Mouse (Mus musculus): ENCODE measurements around the gene Nasp. TPM values are rescaled to one million over a fixed set of nuclear protein-coding genes. Genes with fewer than 3 reads are reported as not detected.

The Nasp gene
- total RNA-seq, 1 experiment from 2014 or later: 496 TPM

- no peak for ATAC-seq (replicated peaks; ENCODE audit: low read depth, poor library complexity, severe bottlenecking)
These were observed 14.3 kb upstream of the Nasp start for GRCm38 (mm10) chr4:116642071-116642470.

- ATAC-seq (replicated peaks; ENCODE audit: low read depth, poor library complexity, severe bottlenecking): no peak
These were observed 11.1 kb upstream of the Nasp start for GRCm38 (mm10) chr4:116638821-116639220.

GRCm38 (mm10) chr4:116635197-116635596 is 7.5 kb upstream of the Nasp start:
- ATAC-seq (replicated peaks; ENCODE audit: low read depth, poor library complexity, severe bottlenecking): no peak

GRCm38 (mm10) chr4:116627359-116627716 is 403 bp downstream of the Nasp start:
- ATAC-seq (replicated peaks; ENCODE audit: low read depth, poor library complexity, severe bottlenecking): peak; percentile 84

GRCm38 (mm10) chr4:116626658-116627358 is 933 bp downstream of the Nasp start:
- ATAC-seq (replicated peaks; ENCODE audit: low read depth, poor library complexity, severe bottlenecking): peak; percentile 68

- no peak for ATAC-seq (replicated peaks; ENCODE audit: low read depth, poor library complexity, severe bottlenecking)
These were observed 2.9 kb downstream of the Nasp start for GRCm38 (mm10) chr4:116624831-116625230.

- ATAC-seq (replicated peaks; ENCODE audit: low read depth, poor library complexity, severe bottlenecking): no peak
These were observed 12.5 kb downstream of the Nasp start for GRCm38 (mm10) chr4:116615237-116615636.

GRCm38 (mm10) chr4:116612621-116613020 is 15.1 kb downstream of the Nasp start:
- no peak for ATAC-seq (replicated peaks; ENCODE audit: low read depth, poor library complexity, severe bottlenecking)

- peak; percentile 96 for ATAC-seq (replicated peaks; ENCODE audit: low read depth, poor library complexity, severe bottlenecking)
These were observed 30.5 kb downstream of the Nasp start for GRCm38 (mm10) chr4:116596978-116597881.

GRCm38 (mm10) chr4:116596379-116596778 is 31.4 kb downstream of the Nasp start, which contains the start of gene Ccdc17:
Ccdc17 (plus strand) TSS chr4:116596654.
- no peak for ATAC-seq (replicated peaks; ENCODE audit: low read depth, poor library complexity, severe bottlenecking)

- ATAC-seq (replicated peaks; ENCODE audit: low read depth, poor library complexity, severe bottlenecking): no peak
These were observed 31.9 kb downstream of the Nasp start for GRCm38 (mm10) chr4:116595793-116596192.

- ATAC-seq (replicated peaks; ENCODE audit: low read depth, poor library complexity, severe bottlenecking): no peak
These were observed 69.4 kb downstream of the Nasp start for GRCm38 (mm10) chr4:116558151-116558882.

GRCm38 (mm10) chr4:116557306-116558121 is 70.2 kb downstream of the Nasp start, which contains the start of gene Gpbp1l1:
Gpbp1l1 (plus strand) TSS chr4:116557658.
- ATAC-seq (replicated peaks; ENCODE audit: low read depth, poor library complexity, severe bottlenecking): peak; percentile 80

- peak; percentile 87 for ATAC-seq (replicated peaks; ENCODE audit: low read depth, poor library complexity, severe bottlenecking)
These were observed 71.0 kb downstream of the Nasp start for GRCm38 (mm10) chr4:116556561-116557305.

- peak; percentile 41 for ATAC-seq (replicated peaks; ENCODE audit: low read depth, poor library complexity, severe bottlenecking)
These were observed 72.1 kb downstream of the Nasp start, which contains the start of gene Tmem69 for GRCm38 (mm10) chr4:116555413-116556300. Tmem69 (minus strand) TSS chr4:116555936.

GRCm38 (mm10) chr4:116553035-116553434 is 74.7 kb downstream of the Nasp start:
- ATAC-seq (replicated peaks; ENCODE audit: low read depth, poor library complexity, severe bottlenecking): no peak

Measured in common myeloid progenitor, adult 5-6 weeks (primary cell).